Mouse (Mus musculus) heart, postnatal 10 days (tissue): Measurements from ENCODE around the gene Gin1. TPM values are rescaled to one million over a fixed set of nuclear protein-coding genes. Genes with fewer than 3 reads are reported as not detected.
"Not testable (repeated sequence)": the region's sequence is repeated elsewhere in the genome, so short reads cannot be mapped to it uniquely, and the experiment has no call there.

Experiments
- DNase-seq, 2 experiments: peaks; one replicate each; pipeline ENCODE4 v3.0.0; 2021
- intact Hi-C: fragments of 180-260 bp; cut with DNase I; formaldehyde crosslinking; loops from one replicate; pipeline ENCODE4 v1.15.1; 2025
- total RNA-seq, 2 experiments: library from RNA; stranded (reverse); gene quantifications; 2 replicates each; pipeline ENCODE4 v1.2.3; 2021

Gene Gin1
- total RNA-seq = 10 to 100 TPM in 1 of 2 experiments, 1 to 10 TPM in 1; 9.1 to 10.1 TPM

- DNase-seq = peak; percentile 96 to 97
- intact Hi-C loops = loop anchor here (2.0 to 5.0 kb wide), 2 partner anchors 108 to 207 kb away; partner anchors contain the start of gene D1Ertd622e
Observed at GRCm38 (mm10) chr1:97769904-97770753, at the start of gene Gin1, which contains the start of gene Ppip5k2. Gene Gin1, plus strand, starts transcription at chr1:97770172. Gene Ppip5k2, minus strand, starts transcription at chr1:97770411.

GRCm38 (mm10) chr1:97726730-97727129 is 43.2 kb upstream of the Gin1 start:
- DNase-seq = peak in 1 of 2 experiments; percentile 21
- intact Hi-C loops = no loop called here

GRCm38 (mm10) chr1:97729339-97729738 is 40.6 kb upstream of the Gin1 start:
- intact Hi-C loops = no loop called here
- DNase-seq = no peak

GRCm38 (mm10) chr1:97743063-97743462 is 26.9 kb upstream of the Gin1 start:
- intact Hi-C loops = no loop called here
- no peak for DNase-seq

- no peak for DNase-seq
- intact Hi-C loops = no loop called here
Observed at GRCm38 (mm10) chr1:97745712-97746111, 24.3 kb upstream of the Gin1 start.

- no peak for DNase-seq
- intact Hi-C loops = no loop called here
Observed at GRCm38 (mm10) chr1:97746261-97746660, 23.7 kb upstream of the Gin1 start.

GRCm38 (mm10) chr1:97748163-97748562 is 21.8 kb upstream of the Gin1 start:
- intact Hi-C loops = no loop called here
- DNase-seq = no peak

- intact Hi-C loops = no loop called here
- no peak for DNase-seq
Observed at GRCm38 (mm10) chr1:97753216-97753615, 16.8 kb upstream of the Gin1 start.

GRCm38 (mm10) chr1:97754392-97754791 is 15.6 kb upstream of the Gin1 start:
- no peak for DNase-seq
- intact Hi-C loops = no loop called here

GRCm38 (mm10) chr1:97759841-97760240 is 10.1 kb upstream of the Gin1 start:
- DNase-seq = no peak
- intact Hi-C loops = loop anchor here (5.0 kb wide), 2 partner anchors 37 to 43 kb away; no protein-coding TSS in a partner anchor

- DNase-seq = peak; percentile 50 to 58
- intact Hi-C loops = loop anchor here (5.0 kb wide), 1 partner anchor 37 kb away; no protein-coding TSS in a partner anchor
Observed at GRCm38 (mm10) chr1:97760598-97760997, 9.4 kb upstream of the Gin1 start.

- intact Hi-C loops = loop anchor here (5.0 kb wide), 1 partner anchor 36 kb away; no protein-coding TSS in a partner anchor
Observed at GRCm38 (mm10) chr1:97761477-97761876, 8.5 kb upstream of the Gin1 start.

GRCm38 (mm10) chr1:97765712-97766111 is 4.3 kb upstream of the Gin1 start:
- intact Hi-C loops, DNase-seq: not testable (repeated sequence)

More at GRCm38 (mm10) chr1:97761477-97761876, 8.5 kb upstream of the Gin1 start:
- peak; percentile 71 to 75 for DNase-seq

GRCm38 (mm10) chr1:97768089-97768488 is 1.9 kb upstream of the Gin1 start:
- intact Hi-C loops = no loop called here
- DNase-seq = no peak

GRCm38 (mm10) chr1:97768906-97769293 is 1.1 kb upstream of the Gin1 start:
- intact Hi-C loops = no loop called here
- no peak for DNase-seq

- intact Hi-C loops = no loop called here
- peak; percentile 47 to 48 for DNase-seq
Observed at GRCm38 (mm10) chr1:97769294-97769903, 573 bp upstream of the Gin1 start.

GRCm38 (mm10) chr1:97771118-97771517 is 1.1 kb downstream of the Gin1 start:
- intact Hi-C loops = loop anchor here (2.0 to 5.0 kb wide), 2 partner anchors 109 to 206 kb away; partner anchors contain the start of gene D1Ertd622e
- peak; percentile 50 to 55 for DNase-seq

GRCm38 (mm10) chr1:97771727-97772126 is 1.8 kb downstream of the Gin1 start:
- intact Hi-C loops = loop anchor here (2.0 to 5.0 kb wide), 2 partner anchors 109 to 205 kb away; partner anchors contain the start of gene D1Ertd622e
- no peak for DNase-seq

- intact Hi-C loops = loop anchor here (5.0 kb wide), 1 partner anchor 111 kb away; the partner anchor contains the start of gene D1Ertd622e
- no peak for DNase-seq
Observed at GRCm38 (mm10) chr1:97773362-97773761, 3.4 kb downstream of the Gin1 start.

GRCm38 (mm10) chr1:97773973-97774372 is 4.0 kb downstream of the Gin1 start:
- intact Hi-C loops = loop anchor here (5.0 kb wide), 1 partner anchor 112 kb away; the partner anchor contains the start of gene D1Ertd622e
- no peak for DNase-seq

GRCm38 (mm10) chr1:97781674-97782073 is 11.7 kb downstream of the Gin1 start:
- intact Hi-C loops = no loop called here
- no peak for DNase-seq
